Mouse (Mus musculus) lung, adult 2 months (tissue): ENCODE results near the gene F3. TPM values are rescaled to one million over a fixed set of nuclear protein-coding genes. Genes with fewer than 3 reads are reported as not detected.

Experiments
- DNase-seq: peaks from one replicate; pipeline ENCODE4 v3.0.0; 2022
- H3K4me1 ChIP-seq: fragments of 200-500 bp; 2 replicates; pipeline ENCODE4 v1.6.1; 2011; ENCODE audit warnings: low read length; ENCODE audit not compliant: control insufficient read depth, insufficient read depth
- H3K4me3 ChIP-seq: fragments of 200-500 bp; replicated peaks from 2 replicates; pipeline ENCODE3; 2011; ENCODE audit warnings: low read depth, mild to moderate bottlenecking, control low read depth, low read length; ENCODE audit errors: extremely low read depth
- CTCF ChIP-seq: fragments of 200-500 bp; IDR thresholded peaks from 2 replicates; pipeline ENCODE4 v1.5.1; 2011; ENCODE audit warnings: mild to moderate bottlenecking, low read length, control low read depth; ENCODE audit not compliant: insufficient read depth
- POLR2A ChIP-seq: fragments of 200-500 bp; IDR thresholded peaks from 2 replicates; pipeline ENCODE4 v1.6.1; 2011; ENCODE audit warnings: low read depth, mild to moderate bottlenecking, control low read depth, low read length, borderline replicate concordance; ENCODE audit errors: extremely low read depth
- WGBS: fragments of 180-500 bp; shearing (Covaris S2); methylation state at CpG from one replicate; pipeline ENCODE4 v1.1.7; 2018; 5-methylcytosine and 5-hydroxymethylcytosine counted together
- polyA plus RNA-seq: library from polyadenylated mRNA; depleted of rRNA; stranded (reverse); fragments of >200 nt; gene quantifications from 2 replicates; pipeline ENCODE4 v1.2.3, GENCODE M21; 2012

Gene F3
- polyA plus RNA-seq, 1 experiment: 35.4 TPM

DNA sequence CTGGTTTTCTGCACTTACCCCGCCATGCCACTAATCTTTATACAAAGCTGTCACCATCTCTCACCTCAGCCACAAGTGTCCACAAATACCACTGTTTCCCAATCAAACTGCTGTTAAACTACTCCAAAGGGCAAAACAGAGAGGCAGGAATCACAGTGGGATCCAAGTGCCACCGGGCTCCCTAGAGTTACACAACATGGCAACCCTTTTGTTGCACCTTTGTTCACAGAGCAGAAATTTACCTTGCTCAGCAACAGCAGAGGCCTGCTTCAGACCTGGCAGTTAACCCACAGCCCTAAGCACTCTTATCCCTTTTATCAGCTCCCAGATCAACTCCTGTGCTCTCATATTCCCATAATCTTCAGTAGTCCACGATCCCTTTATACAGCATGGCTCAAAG lies 35.6 kb upstream of the F3 start:
- WGBS: 69% methylated on average over 3 of the region's 3 CpGs
- TF ChIP-seq CTCF (no peak), POLR2A (no peak)
- DNase-seq: no peak
- Histone ChIP-seq H3K4me3 (no peak overlapping the region), H3K4me1 (no peaks in the 10 kb centered on the region)

- H3K4me1 ChIP-seq: no peaks in the 10 kb centered on the region
- WGBS: 60% methylated on average over 5 of the region's 5 CpGs
- H3K4me3 ChIP-seq: no peak overlapping the region
- no peak for TF ChIP-seq CTCF
- no peak for DNase-seq
Measured at GRCm38 (mm10) chr3:121689029-121689428, 34.3 kb upstream of the F3 start.

GRCm38 (mm10) chr3:121689697-121690096 lies 33.6 kb upstream of the F3 start:
- Histone ChIP-seq H3K4me1 (no peaks in the 10 kb centered on the region), H3K4me3 (no peak overlapping the region)
- DNase-seq: no peak
- 79% methylated on average over 3 of the region's 3 CpGs for WGBS
- TF ChIP-seq POLR2A (no peak), CTCF (no peak)

DNA sequence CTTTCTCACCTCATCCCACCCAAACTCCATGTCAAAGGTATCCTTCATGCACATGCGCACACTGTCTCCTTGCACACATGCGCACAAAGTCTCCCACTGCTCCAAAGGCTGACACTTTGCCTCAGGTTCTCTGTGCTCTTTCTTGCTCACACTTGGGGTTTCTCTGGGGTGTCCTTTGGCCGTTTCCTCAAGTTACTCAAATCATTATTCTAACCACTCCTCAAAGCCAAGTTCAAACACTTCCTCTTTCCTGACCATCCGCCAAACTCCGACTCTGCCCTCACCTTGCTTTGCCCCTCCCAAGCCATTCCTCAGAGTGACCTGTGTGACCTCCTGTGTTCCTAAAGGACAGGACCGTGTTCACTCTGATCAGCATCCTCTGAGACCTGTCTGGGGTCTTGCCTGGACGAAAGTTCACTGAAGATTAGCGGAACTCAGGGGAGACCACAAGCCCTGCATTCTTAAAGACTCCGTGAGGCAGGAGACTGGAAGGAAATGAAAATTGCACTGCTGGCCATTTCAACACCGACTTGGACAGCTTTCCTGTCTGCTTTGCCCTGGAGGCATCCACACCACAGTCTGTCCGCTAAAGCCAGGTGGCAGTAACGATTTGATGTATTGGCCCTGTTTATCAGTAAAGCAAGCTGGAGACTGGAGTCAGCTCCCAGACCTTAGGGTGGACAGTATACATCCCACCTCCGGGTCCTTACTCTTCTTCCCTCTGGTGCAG lies 30.2 kb upstream of the F3 start:
- Histone ChIP-seq H3K4me1 (peaks cover 3% of the 10 kb centered on the region; the same call in 1 of the 2 replicates), H3K4me3 (no peak overlapping the region)
- TF ChIP-seq POLR2A (no peak), CTCF (no peak)
- DNase-seq: no peak
- 63% methylated on average over 13 of the region's 13 CpGs for WGBS

DNA sequence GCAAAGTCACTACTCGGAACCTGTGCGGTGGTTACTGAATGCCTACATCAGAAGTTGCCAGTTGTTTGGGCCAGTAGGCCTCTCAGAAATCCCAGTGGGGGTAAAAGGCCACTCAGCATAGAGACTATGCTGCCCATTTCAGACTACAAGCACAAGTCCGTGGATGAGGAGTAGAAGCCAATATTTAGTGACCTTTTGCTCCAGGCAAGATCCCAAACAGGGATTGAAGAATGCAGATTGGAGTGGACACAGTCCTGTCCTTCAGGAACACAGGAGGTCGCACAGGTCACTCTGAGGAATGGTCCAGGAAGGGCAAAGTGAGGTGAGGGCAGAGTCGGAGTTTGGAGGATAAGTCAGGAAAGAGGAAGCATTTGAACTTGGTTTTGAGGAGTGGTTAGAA lies 29.6 kb upstream of the F3 start:
- 71% methylated on average over 5 of the region's 5 CpGs for WGBS
- TF ChIP-seq POLR2A (no peak), CTCF (no peak)
- no peak for DNase-seq
- H3K4me1 ChIP-seq: peaks cover 3% of the 10 kb centered on the region; the same call in 1 of the 2 replicates
- no peak overlapping the region for H3K4me3 ChIP-seq

DNA sequence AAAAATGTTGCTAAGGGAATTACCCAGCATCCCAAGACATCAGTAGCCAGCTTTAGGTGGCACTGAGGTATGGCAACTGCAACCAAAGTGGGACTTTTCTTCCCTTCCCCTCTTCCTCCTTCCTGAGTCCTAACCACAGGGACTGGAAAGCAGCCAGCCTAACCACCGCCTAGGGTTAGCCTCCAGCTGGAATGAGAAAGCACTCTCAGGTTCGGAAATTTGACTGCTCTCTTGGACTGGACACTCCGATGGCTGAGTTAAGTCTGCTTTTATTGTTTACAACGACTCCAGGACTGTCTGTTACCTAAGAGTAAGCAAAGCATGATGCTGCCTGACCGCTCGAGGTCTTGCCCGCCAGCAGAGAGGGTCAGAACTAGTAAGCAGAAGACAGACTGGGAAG lies 26.2 kb upstream of the F3 start:
- WGBS: 63% methylated on average over 7 of the region's 7 CpGs

GRCm38 (mm10) chr3:121699401-121699800 lies 23.9 kb upstream of the F3 start:
- TF ChIP-seq CTCF (no peak), POLR2A (no peak)
- peaks cover 3% of the 10 kb centered on the region; the same call in 1 of the 2 replicates for H3K4me1 ChIP-seq
- 68% methylated on average over 4 of the region's 4 CpGs for WGBS
- no peak overlapping the region for H3K4me3 ChIP-seq
- no peak for DNase-seq

More for the DNA sequence above, 26.2 kb upstream of the F3 start:
- peaks cover 3% of the 10 kb centered on the region; the same call in 1 of the 2 replicates for H3K4me1 ChIP-seq
- TF ChIP-seq CTCF (no peak), POLR2A (no peak)
- H3K4me3 ChIP-seq: no peak overlapping the region
- peak; percentile 23 for DNase-seq

DNA sequence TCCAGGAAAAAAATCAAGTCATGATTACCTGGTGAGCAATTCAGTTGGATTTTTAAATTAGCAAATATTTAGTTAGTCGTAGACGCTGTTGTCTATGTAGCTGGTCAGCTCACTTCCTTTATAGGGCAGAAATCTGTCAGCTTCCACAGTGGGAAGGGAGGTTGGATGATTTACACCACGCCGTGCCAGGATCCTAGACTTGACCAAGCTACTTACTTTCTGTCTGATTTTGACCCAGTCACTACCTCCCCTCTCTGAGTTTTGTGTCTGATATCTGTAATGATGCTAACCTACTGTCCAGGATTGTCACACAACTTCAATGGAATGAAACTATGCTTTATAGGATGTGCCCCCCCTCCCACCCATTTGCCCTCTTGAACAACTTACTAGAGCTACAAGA lies 23.5 kb upstream of the F3 start:
- H3K4me1 ChIP-seq: peaks cover 3% of the 10 kb centered on the region; the same call in 1 of the 2 replicates
- WGBS: 81% methylated on average over 4 of the region's 4 CpGs
- no peak for DNase-seq
- no peak overlapping the region for H3K4me3 ChIP-seq
- no peak for TF ChIP-seq POLR2A
- no peak for TF ChIP-seq CTCF

DNA sequence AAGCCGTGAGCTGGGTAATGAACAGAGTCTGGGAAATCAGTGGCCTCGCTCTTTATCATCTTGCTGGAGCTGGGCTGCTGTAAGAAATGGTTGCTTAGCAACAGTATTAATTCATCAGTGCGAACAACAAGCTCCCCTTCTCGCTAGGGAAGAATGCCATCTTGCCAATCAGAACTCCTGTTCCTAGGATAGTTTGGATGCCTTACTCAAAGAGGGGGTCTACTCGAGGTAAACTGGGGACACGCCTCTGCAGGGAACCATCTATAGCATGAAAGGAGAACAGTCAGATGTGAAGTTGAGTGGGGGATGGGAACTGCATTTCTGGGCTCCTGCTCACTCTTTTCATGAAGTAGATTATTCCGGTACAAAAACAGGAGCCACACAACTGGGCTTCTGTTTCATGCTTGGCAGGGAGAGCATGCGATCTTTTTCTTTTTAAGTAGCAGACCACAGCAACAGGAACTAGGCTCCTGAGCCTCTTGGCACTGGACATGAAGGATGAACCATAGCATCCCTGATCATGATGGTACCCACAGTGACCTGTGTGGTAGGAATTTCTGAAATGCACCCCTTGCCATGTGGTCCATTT lies 22.9 kb upstream of the F3 start:
- TF ChIP-seq CTCF (no peak), POLR2A (no peak)
- Histone ChIP-seq H3K4me1 (peaks cover 3% of the 10 kb centered on the region; the same call in 1 of the 2 replicates), H3K4me3 (no peak overlapping the region)
- 47% methylated on average over 8 of the region's 8 CpGs for WGBS
- no peak for DNase-seq

DNA sequence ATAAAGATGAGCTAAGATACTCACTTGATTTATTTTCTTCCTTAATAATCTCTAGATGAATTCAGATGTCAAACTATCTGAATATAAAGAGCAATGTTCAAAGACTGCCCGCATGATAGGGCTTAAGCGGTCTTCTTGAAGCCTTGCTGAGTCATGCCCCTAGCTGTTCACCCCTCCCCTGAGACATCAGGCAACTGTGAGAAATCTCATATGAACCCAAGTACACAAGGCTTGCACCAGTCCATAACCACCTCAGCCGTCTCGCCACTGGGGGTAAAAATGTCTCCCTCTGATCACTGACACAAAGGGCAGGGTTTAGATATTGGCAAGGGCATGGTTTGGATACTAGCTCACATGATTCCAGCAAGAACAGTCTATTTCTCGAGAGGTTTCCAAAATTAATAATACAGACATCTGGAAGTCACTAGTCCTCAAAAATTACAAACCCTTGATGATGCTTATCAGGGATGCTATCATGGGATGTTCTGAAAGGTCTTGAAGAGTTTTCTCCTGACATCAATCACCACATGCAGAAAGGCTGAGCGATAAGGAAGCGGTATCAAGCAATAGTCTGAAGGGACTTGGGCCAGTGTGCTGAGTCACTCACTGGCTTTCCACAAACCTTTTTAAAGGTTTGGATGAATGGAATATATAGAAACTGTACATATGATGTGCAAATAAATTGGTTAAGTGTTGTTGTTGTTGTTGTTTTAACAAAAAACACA lies 20.0 kb upstream of the F3 start:
- TF ChIP-seq CTCF: no peak
- no peak for TF ChIP-seq POLR2A

More for the DNA sequence above, 20.0 kb upstream of the F3 start:
- no peak for DNase-seq
- H3K4me1 ChIP-seq: no peaks in the 10 kb centered on the region
- no peak overlapping the region for H3K4me3 ChIP-seq
- 78% methylated on average over 7 of the region's 7 CpGs for WGBS
